Comparison of ENCODE assay signal across 9 mouse cellular contexts in the genomic region with DNA sequence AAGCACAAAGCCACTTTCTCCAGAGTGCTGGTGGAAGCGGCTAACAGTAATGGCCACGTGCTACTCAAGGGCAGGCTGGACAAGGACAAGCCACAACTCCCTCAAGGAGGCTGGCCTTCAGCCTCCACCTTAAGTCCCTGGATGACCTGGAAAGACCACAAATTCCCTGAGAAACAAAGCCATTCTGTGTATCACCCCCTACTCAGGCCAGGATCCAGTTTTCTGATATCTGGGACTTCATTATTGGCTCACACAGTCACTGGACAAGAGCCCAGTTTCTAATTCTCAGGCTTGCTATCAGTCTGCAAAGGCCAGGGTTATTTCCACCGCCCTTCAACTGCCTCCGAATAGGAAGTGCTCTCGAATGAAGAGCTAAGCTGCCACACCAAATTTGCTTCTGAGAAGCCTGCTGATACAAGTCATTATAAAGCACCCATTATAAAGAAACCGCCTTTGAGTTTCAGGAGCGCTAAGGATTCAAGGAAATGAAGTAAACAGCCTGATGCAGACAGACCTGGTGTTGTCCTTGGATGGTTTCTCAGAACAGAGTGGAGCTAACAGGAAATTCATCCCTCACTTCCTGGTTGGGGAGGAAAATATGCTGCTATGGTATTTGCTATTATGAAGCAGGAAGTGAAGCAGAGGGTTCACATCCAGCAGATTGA.
DNase-seq lines count a peak whose midpoint lies in the region; ATAC-seq and TF ChIP-seq lines count a peak whose summit lies in the region.
"Had no signal": no experiment of that assay in that cellular context is flagged by ENCODE, and none has a peak within 500 bp of the region (broad histone marks: within the 10 kb centered on the region; RNA-seq: fewer than 3 reads in every experiment).

No protein-coding gene starts in this region.

- no peak for DNase-seq in midbrain, embryonic 10.5 days (ENCODE audit: low spot score)
- DNase-seq in midbrain, postnatal 0 days (ENCODE audit: low spot score), result no peak
- peak; percentile 71 for DNase-seq in kidney, adult 2 months
- peak; percentile 63 for DNase-seq in lung, postnatal 36 days
- no peak for DNase-seq in neural tube, embryonic 10.5 days (ENCODE audit: extremely low spot score, low spot score)
- DNase-seq in layer of hippocampus, adult 9-11 months, result no peak
- DNase-seq in retina, postnatal 1 day, result no peak

- H3K9me3 ChIP-seq in midbrain, embryonic 10.5 days (replicated peaks), result no peaks in the 10 kb centered on the region; the same call in 1 of the 2 replicates
- no peaks in the 10 kb centered on the region for H3K9me3 ChIP-seq in midbrain, postnatal 0 days (ENCODE audit: low read length)
- no peaks in the 10 kb centered on the region for H3K9me3 ChIP-seq in embryonic facial prominence, embryonic 15.5 days (replicated peaks)

- H3K27me3 ChIP-seq in midbrain, embryonic 10.5 days (ENCODE audit: low read depth, poor library complexity, severe bottlenecking), result no peaks in the 10 kb centered on the region
- no peaks in the 10 kb centered on the region for H3K27me3 ChIP-seq in midbrain, postnatal 0 days (ENCODE audit: insufficient read depth, low read length)
- no peaks in the 10 kb centered on the region for H3K27me3 ChIP-seq in embryonic facial prominence, embryonic 15.5 days
- no peaks in the 10 kb centered on the region for H3K27me3 ChIP-seq in kidney, adult 2 months (replicated peaks; ENCODE audit: control insufficient read depth, insufficient read depth, low read length)
- H3K27me3 ChIP-seq: neural tube, embryonic 13.5 days had no signal

- peak overlapping the region; percentile 33; the same call in 1 of the 2 replicates for H3K27ac ChIP-seq in midbrain, embryonic 10.5 days (replicated peaks)
- H3K27ac ChIP-seq in midbrain, postnatal 0 days (ENCODE audit: low read depth, low read length), result no peak overlapping the region
- H3K27ac ChIP-seq in embryonic facial prominence, embryonic 15.5 days (replicated peaks), result peak overlapping the region; percentile 18; the same call in 1 of the 2 replicates
- peak overlapping the region; percentile 74 for H3K27ac ChIP-seq in kidney, adult 2 months (ENCODE audit: insufficient read depth, low read depth, low read length)
- H3K27ac ChIP-seq: neural tube, embryonic 13.5 days had no signal

- no peaks in the 10 kb centered on the region for H3K36me3 ChIP-seq in midbrain, embryonic 10.5 days
- peaks cover 10% of the 10 kb centered on the region; the same call in 1 of the 2 replicates for H3K36me3 ChIP-seq in midbrain, postnatal 0 days (ENCODE audit: insufficient read depth, low read length)
- no peaks in the 10 kb centered on the region for H3K36me3 ChIP-seq in embryonic facial prominence, embryonic 15.5 days
- H3K36me3 ChIP-seq in kidney, adult 2 months (ENCODE audit: control insufficient read depth, insufficient read depth, low read length), result no peaks in the 10 kb centered on the region
- H3K36me3 ChIP-seq: neural tube, embryonic 13.5 days had no signal

- no peak for TF ChIP-seq POLR2A in kidney, adult 2 months (IDR thresholded peaks at IDR 0.05; ENCODE audit: low read depth, low read length)

- peaks cover 15% of the 10 kb centered on the region for H3K4me1 ChIP-seq in midbrain, embryonic 10.5 days
- no peaks in the 10 kb centered on the region for H3K4me1 ChIP-seq in midbrain, postnatal 0 days (ENCODE audit: insufficient read depth, low read length)
- peaks cover 20% of the 10 kb centered on the region for H3K4me1 ChIP-seq in embryonic facial prominence, embryonic 15.5 days
- peaks cover 6% of the 10 kb centered on the region; the same call in 1 of the 2 replicates for H3K4me1 ChIP-seq in kidney, adult 2 months (ENCODE audit: control insufficient read depth, insufficient read depth, low read length)

- no peak overlapping the region for H3K4me3 ChIP-seq in midbrain, embryonic 10.5 days
- no peak overlapping the region for H3K4me3 ChIP-seq in midbrain, postnatal 0 days (ENCODE audit: low read depth, low read length)
- H3K4me3 ChIP-seq in embryonic facial prominence, embryonic 15.5 days (replicated peaks), result no peak overlapping the region
- H3K4me3 ChIP-seq in kidney, adult 2 months (ENCODE audit: insufficient read depth, low read depth, low read length), result no peak overlapping the region
- H3K4me3 ChIP-seq: neural tube, embryonic 13.5 days had no signal

- no peak for TF ChIP-seq CTCF in midbrain, postnatal 0 days (IDR thresholded peaks at IDR 0.05)
- TF ChIP-seq CTCF in kidney, adult 2 months (conservative IDR thresholded peaks at IDR 0.05; ENCODE audit: insufficient read depth, insufficient read length, low read depth, low read length), result no peak

- WGBS in midbrain, embryonic 10.5 days, result 80% methylated on average over 7 of the region's 7 CpGs
- WGBS in midbrain, postnatal 0 days, result 44% methylated on average over 7 of the region's 7 CpGs
- 61% methylated on average over 7 of the region's 7 CpGs for WGBS in embryonic facial prominence, embryonic 15.5 days
- WGBS in kidney, adult 2 months, result 54% methylated on average over 7 of the region's 7 CpGs

- no peak overlapping the region for H3K9ac ChIP-seq in midbrain, postnatal 0 days (replicated peaks; ENCODE audit: low read length, poor library complexity, severe bottlenecking)
- no peak overlapping the region for H3K9ac ChIP-seq in embryonic facial prominence, embryonic 15.5 days
- H3K9ac ChIP-seq: neural tube, embryonic 13.5 days had no signal

- H3K4me2 ChIP-seq in midbrain, postnatal 0 days (ENCODE audit: low read depth, low read length, poor library complexity, severe bottlenecking), result no peak overlapping the region
- no peak overlapping the region for H3K4me2 ChIP-seq in embryonic facial prominence, embryonic 15.5 days (replicated peaks)
- H3K4me2 ChIP-seq: neural tube, embryonic 13.5 days had no signal

- no peak for ATAC-seq in midbrain, postnatal 0 days (ENCODE audit: low FRiP score)
- ATAC-seq in embryonic facial prominence, embryonic 15.5 days (ENCODE audit: insufficient number of reproducible peaks, low FRiP score, low TSS enrichment, low read depth), result no peak

Comparison
In these comparisons a context has a peak if more than half of its experiments do, and no peak if none do; other contexts are left out.
1. DNase-seq: peak in kidney, adult 2 months (single experiment) and lung, postnatal 36 days (single experiment); none in midbrain, embryonic 10.5 days (single experiment), midbrain, postnatal 0 days (single experiment), neural tube, embryonic 10.5 days (single experiment), layer of hippocampus, adult 9-11 months (single experiment) and retina, postnatal 1 day (single experiment).